Mouse (Mus musculus): Measurements from ENCODE around the gene Samd5. TPM values are rescaled to one million over a fixed set of nuclear protein-coding genes. Genes with fewer than 3 reads are reported as not detected.
A peak's percentile ranks its signal among the peaks of the same experiment; 100 is the strongest.

Gene Samd5
- polyA plus RNA-seq, 1 experiment from 2014 or later = 2.7 TPM

- no peak for ATAC-seq (replicated peaks; ENCODE audit: insufficient number of reproducible peaks, insufficient read depth, low FRiP score, low read depth)
- H3K27ac ChIP-seq = no peak overlapping the region
- no peaks in the 10 kb centered on the region for H3K9me3 ChIP-seq (replicated peaks)
- no peak overlapping the region for H3K9ac ChIP-seq
- WGBS = 65% methylated on average over 5 of the region's 5 CpGs
- peaks cover 8% of the 10 kb centered on the region; the same call in 1 of the 2 replicates for H3K27me3 ChIP-seq
- no peak overlapping the region for H3K4me2 ChIP-seq
- H3K4me1 ChIP-seq (replicated peaks) = peaks cover 8% of the 10 kb centered on the region; the same call in 1 of the 2 replicates
- H3K36me3 ChIP-seq = no peaks in the 10 kb centered on the region
- no peak overlapping the region for H3K4me3 ChIP-seq
Observed at GRCm38 (mm10) chr10:9679911-9680310, 4.9 kb upstream of the Samd5 start.

- no peaks in the 10 kb centered on the region for H3K36me3 ChIP-seq
- no peak for ATAC-seq (replicated peaks; ENCODE audit: insufficient number of reproducible peaks, insufficient read depth, low FRiP score, low read depth)
- H3K27ac ChIP-seq = no peak overlapping the region
- H3K4me1 ChIP-seq (replicated peaks) = peaks cover 17% of the 10 kb centered on the region
- no peak overlapping the region for H3K9ac ChIP-seq
- H3K27me3 ChIP-seq = peaks cover 8% of the 10 kb centered on the region; the same call in 1 of the 2 replicates
- 21% methylated on average over 5 of the region's 5 CpGs for WGBS
- H3K4me3 ChIP-seq = no peak overlapping the region
- H3K4me2 ChIP-seq = no peak overlapping the region
- no peaks in the 10 kb centered on the region for H3K9me3 ChIP-seq (replicated peaks)
Observed at GRCm38 (mm10) chr10:9678071-9678470, 3.1 kb upstream of the Samd5 start.

DNA sequence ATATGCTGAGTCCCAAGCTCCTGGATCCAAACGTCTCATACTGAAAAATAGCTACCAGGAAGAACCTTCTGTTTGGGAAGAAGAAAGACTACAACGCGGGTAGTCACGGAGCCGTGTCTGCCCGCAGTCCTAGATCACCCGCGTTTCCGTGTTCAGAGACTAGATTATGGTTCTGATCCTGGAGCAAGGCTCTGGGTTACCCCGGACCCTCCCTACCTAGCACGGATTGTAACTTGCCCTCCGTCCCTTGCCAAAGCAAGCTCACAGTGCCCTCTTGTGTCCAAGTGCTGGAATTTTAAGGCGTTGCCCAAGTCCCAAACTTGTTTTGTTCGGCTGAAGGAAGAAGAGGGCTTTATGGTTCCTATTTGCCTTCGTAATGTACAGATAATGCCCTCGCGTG, 1.9 kb upstream of the Samd5 start:
- 2% methylated on average over 17 of the region's 17 CpGs for WGBS
- H3K27me3 ChIP-seq = peaks cover 8% of the 10 kb centered on the region; the same call in 1 of the 2 replicates
- peak overlapping the region; percentile 64 for H3K4me2 ChIP-seq
- 0 out of 2 replicates have a peak overlapping the region, but pooled peaks have one; percentile 31 for H3K9ac ChIP-seq
- H3K36me3 ChIP-seq = no peaks in the 10 kb centered on the region
- ATAC-seq (replicated peaks; ENCODE audit: insufficient number of reproducible peaks, insufficient read depth, low FRiP score, low read depth) = peak; percentile 60
- H3K9me3 ChIP-seq (replicated peaks) = no peaks in the 10 kb centered on the region
- peaks cover 17% of the 10 kb centered on the region for H3K4me1 ChIP-seq (replicated peaks)
- no peak overlapping the region for H3K27ac ChIP-seq
- peak overlapping the region; percentile 36 for H3K4me3 ChIP-seq

DNA sequence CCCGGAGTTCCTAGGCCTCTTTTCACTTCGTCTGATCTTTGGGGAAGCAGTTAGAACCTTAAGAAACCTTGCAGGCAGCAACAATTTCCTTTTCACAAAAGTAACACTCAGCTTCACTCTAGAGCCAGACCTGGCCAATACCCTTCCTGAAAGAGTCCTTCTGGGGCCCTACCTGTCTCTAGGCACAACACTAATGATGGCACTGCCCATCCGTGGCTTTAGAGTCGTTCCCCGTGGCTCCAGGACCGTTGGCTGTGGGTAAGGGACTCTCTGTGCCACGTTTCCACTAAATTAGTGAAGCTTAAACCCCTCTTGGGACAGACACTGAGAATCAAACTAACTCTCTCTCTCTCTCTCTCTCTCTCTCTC, 1.4 kb upstream of the Samd5 start:
- H3K4me3 ChIP-seq = peak overlapping the region; percentile 69; the same call in 1 of the 2 replicates
- peak overlapping the region; percentile 97; the same call in 1 of the 2 replicates for H3K4me2 ChIP-seq
- H3K9me3 ChIP-seq (replicated peaks) = no peaks in the 10 kb centered on the region
- H3K4me1 ChIP-seq (replicated peaks) = peaks cover 17% of the 10 kb centered on the region
- WGBS = 17% methylated on average over 7 of the region's 7 CpGs
- no peak overlapping the region for H3K9ac ChIP-seq
- H3K27ac ChIP-seq = no peak overlapping the region
- peaks cover 8% of the 10 kb centered on the region; the same call in 1 of the 2 replicates for H3K27me3 ChIP-seq
- H3K36me3 ChIP-seq = no peaks in the 10 kb centered on the region
- no peak for ATAC-seq (replicated peaks; ENCODE audit: insufficient number of reproducible peaks, insufficient read depth, low FRiP score, low read depth)

GRCm38 (mm10) chr10:9675550-9676417, 776 bp upstream of the Samd5 start:
- Histone ChIP-seq H3K9ac (peak overlapping the region; percentile 56), H3K27ac (peak overlapping the region; percentile 59; the same call in 1 of the 2 replicates), H3K36me3 (no peaks in the 10 kb centered on the region), H3K9me3 (replicated peaks) (no peaks in the 10 kb centered on the region), H3K4me2 (peak overlapping the region; percentile 97), H3K4me3 (peak overlapping the region; percentile 69), H3K4me1 (replicated peaks) (peaks cover 17% of the 10 kb centered on the region), H3K27me3 (peaks cover 8% of the 10 kb centered on the region; the same call in 1 of the 2 replicates)
- 6% methylated on average over 36 of the region's 36 CpGs for WGBS
- ATAC-seq (replicated peaks; ENCODE audit: insufficient number of reproducible peaks, insufficient read depth, low FRiP score, low read depth) = peak; percentile 41; the same call in 1 of the 2 replicates

DNA sequence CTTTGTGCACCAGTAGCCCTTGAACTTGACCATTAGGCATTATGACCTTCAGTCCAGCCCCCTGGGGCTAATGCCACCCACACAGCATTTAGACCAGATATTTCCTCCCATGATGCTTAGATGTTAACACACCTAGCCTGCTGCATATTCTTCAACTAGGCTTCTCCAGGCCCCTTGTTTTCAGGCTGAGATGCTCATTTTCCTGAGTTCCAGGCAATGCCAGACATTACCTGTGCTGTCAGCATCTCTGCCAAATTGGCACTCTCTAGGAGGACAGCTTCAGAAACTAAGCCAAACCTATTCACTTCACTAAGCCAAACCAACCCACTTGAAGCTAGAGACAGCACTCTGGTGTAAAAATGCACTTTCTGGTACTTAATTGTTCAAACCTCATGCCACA, 1.7 kb downstream of the Samd5 start:
- ATAC-seq (replicated peaks; ENCODE audit: insufficient number of reproducible peaks, insufficient read depth, low FRiP score, low read depth) = no peak
- no peak overlapping the region for H3K9ac ChIP-seq
- no peak overlapping the region for H3K27ac ChIP-seq
- peak overlapping the region; percentile 69 for H3K4me3 ChIP-seq
- H3K27me3 ChIP-seq = peaks cover 8% of the 10 kb centered on the region; the same call in 1 of the 2 replicates
- no peaks in the 10 kb centered on the region for H3K36me3 ChIP-seq
- H3K4me1 ChIP-seq (replicated peaks) = peaks cover 17% of the 10 kb centered on the region
- H3K4me2 ChIP-seq = peak overlapping the region; percentile 97
- H3K9me3 ChIP-seq (replicated peaks) = no peaks in the 10 kb centered on the region

DNA sequence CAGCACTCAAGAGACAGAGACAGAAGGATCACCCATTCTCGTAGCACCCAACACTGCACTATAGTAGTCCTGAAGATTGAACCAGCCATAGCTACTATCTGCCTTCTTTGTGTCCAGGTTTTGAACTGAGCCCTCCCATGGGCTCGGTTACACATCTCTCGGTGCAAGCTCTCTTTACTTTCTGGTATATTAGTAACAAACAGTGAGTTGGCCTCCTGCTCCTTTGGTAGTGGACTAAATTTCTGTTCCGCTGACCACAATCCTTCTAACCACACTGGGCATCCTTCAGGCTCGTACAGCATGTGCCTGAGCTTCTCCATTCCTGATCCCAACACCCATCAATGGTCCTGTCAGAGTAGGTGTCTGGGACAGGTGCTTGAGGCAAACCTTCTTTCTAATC, 2.3 kb downstream of the Samd5 start:
- Histone ChIP-seq H3K9ac (no peak overlapping the region), H3K9me3 (replicated peaks) (no peaks in the 10 kb centered on the region), H3K4me1 (replicated peaks) (peaks cover 17% of the 10 kb centered on the region), H3K4me2 (no peak overlapping the region), H3K4me3 (no peak overlapping the region), H3K27ac (no peak overlapping the region), H3K27me3 (peaks cover 8% of the 10 kb centered on the region; the same call in 1 of the 2 replicates), H3K36me3 (no peaks in the 10 kb centered on the region)
- ATAC-seq (replicated peaks; ENCODE audit: insufficient number of reproducible peaks, insufficient read depth, low FRiP score, low read depth) = no peak
- 88% methylated on average over 5 of the region's 5 CpGs for WGBS

- Histone ChIP-seq H3K4me2 (no peak overlapping the region), H3K9ac (no peak overlapping the region), H3K4me3 (no peak overlapping the region), H3K4me1 (replicated peaks) (peaks cover 9% of the 10 kb centered on the region), H3K27me3 (no peaks in the 10 kb centered on the region), H3K9me3 (replicated peaks) (no peaks in the 10 kb centered on the region), H3K27ac (no peak overlapping the region), H3K36me3 (no peaks in the 10 kb centered on the region)
- WGBS = 77% methylated on average over 6 of the region's 6 CpGs
- no peak for ATAC-seq (replicated peaks; ENCODE audit: insufficient number of reproducible peaks, insufficient read depth, low FRiP score, low read depth)
Observed at GRCm38 (mm10) chr10:9670351-9670750, 4.7 kb downstream of the Samd5 start.

DNA sequence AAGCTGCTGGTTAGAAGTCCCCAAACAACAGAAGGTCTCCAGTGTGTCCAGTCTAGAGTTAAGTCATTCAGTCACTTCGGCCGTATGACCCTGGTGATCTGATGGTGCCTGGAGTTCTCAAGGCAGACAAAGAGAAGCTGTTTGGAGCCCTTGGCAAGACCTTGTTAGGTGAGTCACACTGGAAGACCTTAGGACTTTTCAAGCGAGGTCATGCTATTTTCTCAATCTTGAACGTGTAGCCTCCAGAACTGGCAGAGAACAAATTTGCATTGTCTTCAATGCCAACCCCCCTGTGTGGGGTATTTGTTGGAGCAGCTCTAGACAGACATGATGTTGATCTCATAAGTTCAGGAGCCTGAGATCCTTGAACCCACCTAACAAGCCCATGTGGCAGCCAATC, 6.2 kb downstream of the Samd5 start:
- ATAC-seq (replicated peaks; ENCODE audit: insufficient number of reproducible peaks, insufficient read depth, low FRiP score, low read depth) = no peak

DNA sequence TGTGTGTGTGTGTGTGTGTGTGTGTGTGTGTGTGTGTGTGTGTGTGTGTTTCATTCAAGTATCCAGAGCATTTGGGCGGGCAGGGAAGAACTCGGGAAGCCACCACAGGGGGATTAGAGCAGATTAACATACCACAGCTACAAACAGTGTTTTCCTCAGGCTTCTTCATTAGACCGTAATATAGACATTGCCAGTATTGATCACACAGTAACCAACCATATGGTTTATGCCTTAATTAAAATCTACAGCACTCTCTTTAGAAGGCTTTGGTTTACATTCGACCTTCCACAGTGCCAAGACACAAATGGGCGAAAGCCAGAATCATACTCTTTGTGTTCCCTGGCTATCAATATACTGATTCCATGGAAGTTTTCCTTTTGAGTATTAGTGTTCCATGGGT, 22.1 kb downstream of the Samd5 start:
- ATAC-seq (replicated peaks; ENCODE audit: insufficient number of reproducible peaks, insufficient read depth, low FRiP score, low read depth) = no peak
- peaks cover 17% of the 10 kb centered on the region for H3K4me1 ChIP-seq (replicated peaks)
- no peak overlapping the region for H3K27ac ChIP-seq
- H3K36me3 ChIP-seq = no peaks in the 10 kb centered on the region
- H3K4me3 ChIP-seq = no peak overlapping the region
- H3K27me3 ChIP-seq = no peaks in the 10 kb centered on the region
- WGBS = 91% methylated on average over 5 of the region's 5 CpGs
- H3K9me3 ChIP-seq (replicated peaks) = no peaks in the 10 kb centered on the region
- no peak overlapping the region for H3K9ac ChIP-seq
- no peak overlapping the region for H3K4me2 ChIP-seq

More for the DNA sequence above, 6.2 kb downstream of the Samd5 start:
- Histone ChIP-seq H3K27me3 (no peaks in the 10 kb centered on the region), H3K4me3 (no peak overlapping the region), H3K4me2 (no peak overlapping the region), H3K27ac (no peak overlapping the region), H3K9ac (no peak overlapping the region), H3K36me3 (no peaks in the 10 kb centered on the region), H3K9me3 (replicated peaks) (no peaks in the 10 kb centered on the region), H3K4me1 (replicated peaks) (0 out of 2 replicates have a peak, but pooled peaks cover 3% of the 10 kb centered on the region)
- 63% methylated on average over 4 of the region's 4 CpGs for WGBS

DNA sequence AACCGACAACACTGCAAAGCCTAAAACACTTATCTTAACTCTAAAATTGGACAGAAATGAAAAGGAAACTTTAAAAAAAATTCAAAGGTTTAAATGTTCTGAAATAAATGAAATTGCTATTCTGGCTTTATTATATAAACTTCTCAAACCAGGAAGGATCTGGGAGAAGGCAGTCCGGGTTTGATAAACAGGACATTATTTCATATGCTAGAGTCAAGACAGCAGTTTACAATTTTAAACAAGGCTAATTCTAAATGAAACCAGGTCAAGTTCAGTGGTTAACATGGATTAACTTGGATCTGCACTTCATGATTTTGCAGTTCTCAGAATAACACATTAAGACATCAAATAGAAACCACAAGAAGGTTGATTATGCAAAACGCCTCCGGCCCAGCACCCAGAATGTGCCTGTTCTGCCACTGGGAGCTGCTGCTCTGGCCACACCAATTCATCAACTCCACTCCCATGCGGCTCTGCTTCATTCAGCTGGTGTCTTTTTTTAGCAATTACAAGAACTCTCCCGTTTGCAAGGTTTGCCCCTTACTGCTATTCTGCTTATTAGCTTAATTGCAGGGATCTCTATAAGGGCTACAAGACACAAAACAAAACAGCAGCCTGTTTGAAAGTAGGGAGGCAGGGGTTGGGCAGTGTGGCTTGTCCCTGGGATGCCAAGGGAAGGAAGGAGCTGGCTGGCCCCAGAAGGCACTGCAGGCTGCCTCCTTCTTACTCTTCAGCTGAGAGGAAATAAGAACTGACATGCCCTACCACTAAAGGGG, 24.8 kb downstream of the Samd5 start:
- no peak overlapping the region for H3K9ac ChIP-seq
- no peaks in the 10 kb centered on the region for H3K36me3 ChIP-seq
- H3K4me2 ChIP-seq = no peak overlapping the region
- H3K9me3 ChIP-seq (replicated peaks) = no peaks in the 10 kb centered on the region
- peak overlapping the region; percentile 19; the same call in 1 of the 2 replicates for H3K27ac ChIP-seq
- H3K4me3 ChIP-seq = no peak overlapping the region
- no peaks in the 10 kb centered on the region for H3K27me3 ChIP-seq
- 45% methylated on average over 6 of the region's 6 CpGs for WGBS
- peaks cover 19% of the 10 kb centered on the region for H3K4me1 ChIP-seq (replicated peaks)
- ATAC-seq (replicated peaks; ENCODE audit: insufficient number of reproducible peaks, insufficient read depth, low FRiP score, low read depth) = no peak

Measured in heart, embryonic 15.5 days (tissue).